Mouse (Mus musculus) macrophage (primary cell): Measurements from ENCODE around the gene Hap1. TPM values are rescaled to one million over a fixed set of nuclear protein-coding genes. Genes with fewer than 3 reads are reported as not detected.

Experiments used
- H3K27ac ChIP-seq: fragments of 350-480 bp; formaldehyde crosslinking; 2 replicates; pipeline ENCODE4 v1.9.0; 2021
- H3K36me3 ChIP-seq: fragments of 350-480 bp; formaldehyde crosslinking; 2 replicates; pipeline ENCODE4 v1.9.0; 2021; ENCODE audit errors: inconsistent target
- H3K4me3 ChIP-seq: fragments of 350-480 bp; formaldehyde crosslinking; 2 replicates; pipeline ENCODE4 v1.9.0; 2021; ENCODE audit errors: inconsistent target
- H3K79me2 ChIP-seq: fragments of 350-480 bp; formaldehyde crosslinking; 2 replicates; pipeline ENCODE4 v1.9.0; 2021; ENCODE audit errors: inconsistent target
- WGBS: methylation state at CpG from one replicate; pipeline ENCODE4 v1.1.7; 2026; ENCODE audit warnings: inconsistent platforms; ENCODE audit not compliant: missing documents; 5-methylcytosine and 5-hydroxymethylcytosine counted together
- polyA plus RNA-seq: library from polyadenylated mRNA; stranded (reverse); fragments of 250-400 nt; gene quantifications from 3 replicates; pipeline ENCODE4 v1.2.4, GENCODE M21; 2018; ENCODE audit warnings: inconsistent platforms

The Hap1 gene
- polyA plus RNA-seq, 1 experiment from 2014 or later: not detected

- WGBS: 31% methylated on average over 18 of the region's 18 CpGs
- H3K36me3 ChIP-seq: no peaks in the 10 kb centered on the region
- no peaks in the 10 kb centered on the region for H3K79me2 ChIP-seq
- no peak overlapping the region for H3K4me3 ChIP-seq
- H3K27ac ChIP-seq: no peak overlapping the region
These were observed 57.5 kb downstream of the Hap1 start for GRCm38 (mm10) chr11:100298274-100299036.

DNA sequence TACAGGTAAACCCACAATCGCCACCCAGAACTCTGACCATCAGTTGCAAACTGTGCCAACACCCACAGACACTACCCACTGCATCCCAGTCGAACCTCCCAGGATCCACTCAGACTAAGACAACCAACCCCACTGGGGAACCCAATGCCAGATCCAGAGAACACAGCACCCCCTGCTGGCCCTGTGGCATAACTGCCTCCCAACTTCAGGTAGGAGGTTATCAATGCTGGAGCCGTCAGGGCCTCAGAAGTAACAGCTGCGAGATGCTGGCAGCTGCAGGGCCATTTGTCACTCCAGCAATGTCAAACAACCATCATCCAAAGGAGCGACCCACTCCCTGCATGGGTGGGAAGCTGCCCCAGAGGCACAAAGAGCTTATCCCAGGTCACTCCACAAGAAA, 58.1 kb downstream of the Hap1 start:
- Histone ChIP-seq H3K27ac (no peak overlapping the region), H3K79me2 (no peaks in the 10 kb centered on the region), H3K4me3 (no peak overlapping the region), H3K36me3 (no peaks in the 10 kb centered on the region)
- WGBS: 46% methylated on average over 5 of the region's 5 CpGs

Other genes with a start within 250 kb of the Hap1 start
- gene Krt13, start 234.6 kb downstream of the Hap1 start, polyA plus RNA-seq: not detected in 3 replicates
- not detected in 3 replicates for gene Krt15, start 220.2 kb downstream of the Hap1 start, polyA plus RNA-seq
- gene Krt19, start 207.5 kb downstream of the Hap1 start, polyA plus RNA-seq: not detected in 3 replicates
- gene Krt9, start 162.9 kb downstream of the Hap1 start, polyA plus RNA-seq: not detected in 3 replicates
- gene Krt14, start 148.6 kb downstream of the Hap1 start, polyA plus RNA-seq: not detected in 3 replicates
- not detected in 3 replicates for gene Krt16, start 107.2 kb downstream of the Hap1 start, polyA plus RNA-seq
- not detected in 3 replicates for gene Krt17, start 95.1 kb downstream of the Hap1 start, polyA plus RNA-seq
- gene Krt42, start 86.3 kb downstream of the Hap1 start, polyA plus RNA-seq: not detected in 3 replicates
- 204 to 466 TPM (median 355 TPM) in 3 replicates for gene Eif1, start 36.2 kb downstream of the Hap1 start, polyA plus RNA-seq
- gene Gast, start 21.7 kb downstream of the Hap1 start, polyA plus RNA-seq: not detected in 3 replicates
- gene Jup, start 41.6 kb upstream of the Hap1 start, polyA plus RNA-seq: 2.6 to 3.1 TPM (median 2.9 TPM) in 3 replicates
- gene P3h4, start 58.7 kb upstream of the Hap1 start, polyA plus RNA-seq: 0.10 TPM in 1 of 3 replicates, not detected in the others
- gene Fkbp10, start 59.6 kb upstream of the Hap1 start, polyA plus RNA-seq: not detected in 3 replicates
- 10.7 to 17.3 TPM (median 13.4 TPM) in 3 replicates for gene Nt5c3b, start 85.7 kb upstream of the Hap1 start, polyA plus RNA-seq
- 0.07 TPM in 1 of 3 replicates, not detected in the others for gene Klhl10, start 85.8 kb upstream of the Hap1 start, polyA plus RNA-seq
- gene Klhl11, start 116.6 kb upstream of the Hap1 start, polyA plus RNA-seq: 2.1 to 4.8 TPM (median 4.6 TPM) in 3 replicates
- gene Acly, start 171.9 kb upstream of the Hap1 start, polyA plus RNA-seq: 70.4 to 111 TPM (median 89.5 TPM) in 3 replicates
- gene Ttc25, start 189.5 kb upstream of the Hap1 start, polyA plus RNA-seq: 0.11 to 0.12 TPM in 2 of 3 replicates, not detected in the other
- 26.5 to 58.0 TPM (median 47.3 TPM) in 3 replicates for gene Cnp, start 218.8 kb upstream of the Hap1 start, polyA plus RNA-seq